Mouse (Mus musculus): ENCODE measurements around the gene Hpse.
A peak's percentile ranks its signal among the peaks of the same experiment; 100 is the strongest.

Hpse gene

DNA sequence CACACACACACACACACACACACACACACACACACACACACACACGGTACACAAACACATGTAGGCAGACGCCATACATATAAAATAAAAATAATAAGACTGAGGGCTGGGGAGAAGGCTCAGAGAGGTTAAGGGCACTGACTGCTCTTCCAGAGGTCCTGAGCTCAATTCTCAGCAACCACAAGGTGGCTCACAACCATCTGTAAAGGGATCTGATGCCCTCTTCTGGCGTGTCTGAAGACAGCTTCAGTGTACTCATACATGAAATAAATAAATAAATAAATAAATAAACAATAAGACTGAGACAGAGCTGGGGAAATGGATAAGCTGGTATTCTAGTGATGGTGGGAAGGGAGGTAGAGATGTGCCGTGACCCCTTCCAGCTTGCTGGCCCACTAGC, 33.9 kb downstream of the Hpse start:
- no peak for DNase-seq

- no peak for DNase-seq
Measured at GRCm38 (mm10) chr5:100680542-100680933, 39.0 kb downstream of the Hpse start.

GRCm38 (mm10) chr5:100679911-100680541, 39.5 kb downstream of the Hpse start:
- no peak for DNase-seq

DNA sequence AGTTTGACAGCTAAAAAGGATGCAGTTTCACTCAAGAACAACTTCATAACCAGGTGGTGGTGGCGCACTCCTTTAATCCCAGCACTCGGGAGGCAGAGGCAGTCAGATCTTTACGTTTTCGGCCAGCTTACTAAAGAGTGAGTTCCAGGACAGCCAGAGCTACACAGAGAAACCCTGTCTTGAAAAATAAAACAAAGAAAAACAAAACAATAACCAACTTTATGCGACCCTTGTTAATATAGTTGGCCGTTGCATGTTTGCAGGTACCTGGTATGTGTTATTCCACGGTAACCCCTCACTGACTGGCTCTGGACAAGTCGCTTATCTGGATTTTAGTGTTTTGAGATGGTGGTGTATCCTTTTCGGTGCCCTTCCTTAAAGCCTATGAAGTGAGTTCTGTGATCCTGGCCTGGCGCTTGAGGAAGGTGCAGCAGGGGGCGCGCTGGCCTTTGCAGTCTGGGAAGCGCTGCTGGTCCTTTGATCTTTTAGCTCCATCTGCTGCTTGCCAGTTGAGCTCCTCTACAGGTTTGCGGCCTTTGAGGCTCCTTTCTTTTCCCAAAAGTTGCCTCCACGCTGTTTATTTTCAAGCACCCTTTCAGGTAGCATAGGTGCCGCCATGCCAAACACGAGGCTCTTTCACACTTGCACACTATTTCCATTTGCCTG, 44.7 kb downstream of the Hpse start, which contains the start of gene Coq2:
Coq2 (minus strand) TSS at position 430 of the 666 bp plus-strand sequence.
- peak; percentile 73 for DNase-seq

DNA sequence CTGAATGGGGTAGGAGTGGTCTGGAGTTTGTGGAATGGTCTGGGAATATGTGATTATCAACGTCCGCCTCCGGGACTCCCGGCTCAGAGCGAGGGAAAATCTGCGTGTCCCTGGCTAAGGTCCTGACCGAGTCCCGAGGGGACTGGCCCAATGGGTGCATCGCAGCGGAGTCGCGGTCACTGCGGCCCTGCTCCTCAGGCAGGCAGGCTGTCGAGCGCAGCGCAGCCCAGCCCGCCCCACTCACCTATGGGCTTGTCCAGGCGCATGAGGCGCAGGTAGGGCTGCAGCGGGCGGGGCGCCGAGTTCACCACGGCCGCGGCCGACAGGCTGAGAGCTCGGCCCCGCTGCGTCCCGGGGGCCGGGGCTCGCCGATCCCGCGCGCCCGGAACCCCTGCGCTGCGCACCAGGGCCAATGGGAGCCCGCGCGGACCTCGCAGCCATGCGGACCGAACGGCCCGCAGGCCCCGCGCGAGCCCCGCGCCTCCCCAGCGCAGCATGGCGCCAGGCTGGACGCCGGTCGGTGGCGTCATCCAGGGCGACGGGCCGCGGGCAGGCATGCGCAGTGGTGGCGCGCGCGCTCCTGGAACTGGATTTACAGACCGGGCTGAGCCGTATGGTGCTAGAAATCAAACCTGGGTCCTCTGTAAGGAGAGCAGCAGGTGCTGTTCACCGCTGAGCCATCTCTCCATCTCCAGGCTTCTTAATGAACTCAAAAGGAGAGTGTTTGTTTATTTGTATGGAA, 45.6 kb downstream of the Hpse start:
- DNase-seq, result peak; percentile 88

DNA sequence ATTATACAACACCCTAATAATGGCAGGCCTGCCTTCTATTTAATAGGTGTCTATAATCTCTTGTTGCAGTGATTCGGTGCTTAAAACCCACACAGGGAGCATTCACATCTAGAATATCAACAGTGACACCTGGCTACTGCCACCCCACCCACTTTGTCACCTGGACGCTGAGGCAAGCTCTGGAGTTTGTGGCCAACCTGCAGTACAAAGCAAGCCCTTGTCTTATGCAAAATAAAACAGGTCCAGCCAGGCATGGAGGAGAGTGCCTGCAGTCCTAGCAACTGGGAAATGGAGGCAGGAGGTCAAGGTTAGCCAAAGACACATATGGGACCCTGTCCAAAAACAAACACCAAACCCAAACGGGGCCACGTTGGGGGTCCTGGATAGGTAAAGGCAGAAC, 47.1 kb downstream of the Hpse start:
- DNase-seq, result no peak

DNA sequence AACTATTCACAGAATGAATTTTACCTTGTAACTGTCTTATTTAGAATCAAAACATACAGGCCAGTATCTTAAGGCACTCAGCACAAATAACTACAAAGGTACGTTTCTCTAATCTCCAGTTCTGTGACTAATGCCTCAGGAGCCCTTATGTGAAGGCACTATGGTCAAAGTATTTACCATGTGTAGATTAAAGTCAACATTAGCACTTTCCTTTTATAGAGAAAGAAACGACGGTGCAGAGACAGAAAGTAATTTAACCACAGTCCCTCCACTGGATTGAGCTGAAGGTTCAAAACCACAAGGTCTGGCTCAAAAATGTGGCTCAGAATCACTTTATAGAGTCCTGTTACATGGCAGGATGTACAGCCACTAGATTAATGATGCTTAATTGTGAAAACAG, 47.6 kb downstream of the Hpse start:
- DNase-seq, result no peak

- DNase-seq, result peak; percentile 48
Measured at GRCm38 (mm10) chr5:100671398-100671797, 48.1 kb downstream of the Hpse start.

GRCm38 (mm10) chr5:100666965-100667364, 52.6 kb downstream of the Hpse start:
- DNase-seq, result peak; percentile 28

- no peak for DNase-seq
Measured at GRCm38 (mm10) chr5:100663854-100664253, 55.7 kb downstream of the Hpse start.

GRCm38 (mm10) chr5:100663011-100663410, 56.5 kb downstream of the Hpse start:
- DNase-seq, result no peak

DNA sequence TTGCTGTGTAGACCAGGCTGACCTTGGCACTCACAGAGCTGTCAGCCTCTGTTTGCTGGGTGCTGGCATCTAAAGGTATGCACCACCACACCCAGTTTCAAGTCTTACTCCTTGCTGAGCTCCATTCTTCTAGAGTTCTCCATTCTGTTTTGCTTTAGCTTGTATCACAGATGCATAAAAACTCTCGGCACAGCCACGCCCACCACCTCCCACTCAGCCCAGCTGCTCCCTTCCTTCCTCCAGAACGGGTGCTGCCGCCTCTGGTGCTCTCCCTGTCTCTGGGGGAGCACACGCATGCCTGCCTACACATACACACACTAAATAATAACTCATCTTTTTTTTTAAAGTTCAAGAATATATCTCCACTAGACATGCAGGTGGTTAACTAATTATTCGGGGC, 61.1 kb downstream of the Hpse start:
- peak; percentile 49 for DNase-seq

GRCm38 (mm10) chr5:100656352-100656751, 63.2 kb downstream of the Hpse start:
- no peak for DNase-seq

DNA sequence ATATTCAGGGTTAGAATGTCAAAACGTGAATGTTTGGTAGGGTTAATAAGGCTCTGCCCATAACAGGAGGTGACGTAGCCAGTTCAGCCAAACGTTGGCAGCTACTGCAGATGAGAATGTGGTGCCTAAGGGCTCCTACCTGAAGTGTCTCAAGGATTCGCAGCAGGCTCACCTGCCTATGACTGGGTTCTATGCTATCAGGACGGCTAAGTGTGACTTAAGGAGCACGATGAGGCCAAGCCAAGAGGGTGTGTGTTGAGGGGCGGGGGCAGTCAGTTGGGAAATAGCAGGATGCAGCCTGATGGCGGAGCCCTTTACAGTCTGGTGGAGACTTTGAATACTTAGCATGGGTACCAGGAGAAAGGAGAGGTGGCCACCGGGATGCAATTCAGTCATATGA, 67.2 kb downstream of the Hpse start:
- no peak for DNase-seq

DNA sequence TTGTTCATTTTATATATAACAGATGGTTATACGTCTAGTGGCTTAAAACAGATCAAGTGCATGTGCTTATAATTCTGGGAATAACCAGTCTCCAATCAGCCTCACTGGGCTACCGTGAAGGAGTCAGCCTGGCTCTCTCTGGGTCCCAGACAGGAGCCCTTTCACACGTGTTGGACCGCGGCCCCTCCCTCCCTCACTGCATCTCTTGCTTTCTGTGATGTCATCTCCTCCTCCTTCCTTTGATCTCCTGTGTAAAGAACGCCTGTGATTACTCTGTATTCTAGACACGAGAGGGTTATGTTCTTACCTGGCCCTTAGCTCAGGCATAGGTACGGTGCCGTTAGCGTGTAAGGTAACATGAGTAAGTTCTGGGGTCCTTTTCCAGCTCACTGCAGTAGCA, 68.0 kb downstream of the Hpse start:
- DNase-seq, result no peak

DNA sequence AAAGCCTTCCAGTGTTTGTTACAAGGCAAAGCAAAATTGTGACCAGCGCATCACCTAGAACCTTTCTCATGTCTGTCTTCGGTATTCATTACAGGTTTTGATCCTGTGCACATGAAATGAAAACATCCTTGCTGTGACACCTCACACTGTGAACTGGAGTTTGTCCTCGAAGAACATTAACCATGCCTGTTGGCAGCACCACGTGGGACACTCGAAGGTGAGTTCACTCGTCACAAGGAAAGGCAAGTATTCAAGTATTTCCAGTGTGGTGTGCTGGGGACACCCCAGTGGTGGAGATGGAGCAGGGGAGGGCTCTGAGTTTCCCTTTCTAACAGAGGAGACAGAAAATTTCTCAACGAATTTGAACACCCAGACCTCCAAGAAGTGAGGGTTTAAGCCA, 68.5 kb downstream of the Hpse start:
- no peak for DNase-seq

DNA sequence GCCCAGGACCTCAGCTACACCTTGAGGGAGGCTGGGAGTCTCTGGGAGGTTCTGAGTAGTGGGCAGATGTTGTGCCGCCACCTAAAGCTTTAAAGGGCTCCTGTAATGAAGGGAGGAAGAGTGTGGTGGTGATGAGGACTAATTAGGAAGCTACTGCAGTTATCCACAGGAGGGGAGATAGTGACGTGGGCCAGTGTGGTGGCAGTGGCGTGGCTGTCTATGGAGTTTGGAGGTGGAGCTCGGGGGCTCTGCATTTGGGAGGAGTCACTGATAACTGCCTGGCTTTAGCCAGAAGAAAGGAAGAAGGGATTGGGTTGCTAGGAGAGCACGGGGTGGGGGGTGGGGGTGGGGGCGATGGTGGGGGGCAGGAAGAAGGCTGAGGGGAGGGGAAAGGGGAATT, 71.0 kb downstream of the Hpse start:
- no peak for DNase-seq

DNA sequence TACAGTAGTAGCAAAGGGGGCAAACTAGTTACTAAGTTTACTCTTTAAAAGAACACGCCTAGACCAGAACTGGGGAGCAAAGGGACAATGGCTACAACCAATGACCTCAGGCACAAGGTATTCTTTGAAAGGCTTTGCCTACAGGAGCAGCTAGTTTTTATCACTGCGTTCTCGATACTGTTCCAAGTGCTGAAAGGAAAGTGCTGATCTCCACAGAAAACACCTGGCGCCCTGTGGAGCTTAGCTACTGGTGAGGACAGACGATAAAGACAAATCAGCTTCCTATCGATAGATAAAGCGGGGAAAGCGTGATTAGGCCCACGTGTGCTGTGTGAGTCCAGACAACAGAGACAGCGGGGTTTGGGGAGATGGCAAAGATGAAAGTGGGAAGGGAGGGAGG, 71.5 kb downstream of the Hpse start:
- DNase-seq, result no peak

GRCm38 (mm10) chr5:100646558-100646957, 73.0 kb downstream of the Hpse start:
- no peak for DNase-seq

DNA sequence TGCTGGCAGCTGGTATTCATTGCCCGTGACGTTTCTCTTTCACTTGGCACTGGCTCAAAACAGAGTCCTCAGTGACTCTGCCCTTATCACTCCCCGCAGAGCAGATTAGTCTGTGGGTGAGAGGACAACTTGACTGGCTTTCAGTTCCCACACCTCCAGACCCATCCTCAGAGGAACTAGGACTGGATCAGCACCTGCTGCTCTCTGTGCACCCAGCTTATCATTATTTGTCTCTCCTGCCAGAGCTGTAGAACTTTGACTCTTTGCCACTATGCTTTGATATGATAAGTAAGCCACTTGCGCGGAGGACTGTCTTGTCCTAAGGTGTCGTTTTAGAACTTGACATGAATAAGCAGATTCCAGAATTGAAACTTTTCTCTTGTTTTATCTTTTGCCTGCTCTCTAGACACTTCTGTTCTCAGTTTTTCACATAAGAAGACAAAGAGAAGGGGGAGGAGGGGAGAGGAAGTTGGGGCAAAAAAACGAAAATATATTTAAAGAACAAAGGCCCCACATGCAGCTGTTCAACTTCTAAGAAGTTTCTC, 75.5 kb downstream of the Hpse start:
- DNase-seq, result no peak

DNA sequence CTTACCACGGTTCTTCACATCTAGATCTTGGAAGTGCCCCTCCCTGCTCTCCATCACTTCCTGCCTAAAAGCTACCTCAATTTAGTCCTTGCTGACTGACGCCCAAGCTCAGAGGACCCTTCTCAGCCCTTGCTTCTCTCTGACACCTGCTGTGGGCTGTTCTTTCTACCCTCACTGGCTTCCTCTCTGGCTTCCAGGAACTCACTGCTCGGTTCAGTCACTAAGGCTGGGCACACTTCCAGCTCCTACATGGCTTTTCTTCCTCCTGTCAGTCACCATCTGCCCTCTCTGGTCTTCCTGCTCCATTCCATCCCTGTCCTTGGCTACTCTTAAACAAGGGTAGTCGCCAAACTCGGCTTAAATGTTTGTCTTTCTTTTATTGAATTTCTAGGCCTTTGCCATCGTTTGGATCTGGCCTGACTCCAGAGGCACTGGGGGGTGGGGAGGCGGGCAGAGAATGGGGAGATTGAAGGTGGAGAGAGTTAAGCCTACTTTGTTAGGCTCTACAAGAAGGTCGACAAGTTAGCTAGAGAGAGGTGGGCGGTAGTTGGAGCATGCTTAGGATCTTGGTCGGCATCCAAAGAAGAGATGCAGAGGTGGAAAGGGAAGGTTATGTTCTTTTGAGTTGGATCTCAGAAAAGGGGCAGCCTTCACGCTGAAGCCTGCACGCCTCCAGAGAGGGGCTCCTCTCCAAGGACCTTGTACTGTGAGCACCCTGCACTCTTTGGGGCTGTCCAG, 76.1 kb downstream of the Hpse start:
- DNase-seq, result peak; percentile 45

DNA sequence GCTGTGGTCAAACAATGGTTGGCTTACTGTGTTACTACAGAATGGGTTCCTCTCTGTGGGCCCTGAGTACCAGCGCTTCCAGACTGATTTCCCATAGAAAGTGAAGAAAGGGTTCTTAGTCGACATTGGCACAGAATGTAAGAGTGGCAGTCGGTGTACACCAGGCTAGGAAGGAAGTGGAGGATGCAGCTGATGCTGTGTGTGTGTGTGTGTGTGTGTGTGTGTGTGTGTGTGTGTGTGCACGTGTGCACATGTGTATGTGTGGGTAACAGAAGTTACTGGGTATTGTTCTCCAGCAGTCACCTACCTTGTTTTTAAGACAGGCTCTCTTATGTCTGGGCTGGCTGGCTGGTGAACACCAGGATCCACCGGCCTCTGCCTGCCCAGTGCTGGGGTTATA, 77.2 kb downstream of the Hpse start:
- no peak for DNase-seq

DNA sequence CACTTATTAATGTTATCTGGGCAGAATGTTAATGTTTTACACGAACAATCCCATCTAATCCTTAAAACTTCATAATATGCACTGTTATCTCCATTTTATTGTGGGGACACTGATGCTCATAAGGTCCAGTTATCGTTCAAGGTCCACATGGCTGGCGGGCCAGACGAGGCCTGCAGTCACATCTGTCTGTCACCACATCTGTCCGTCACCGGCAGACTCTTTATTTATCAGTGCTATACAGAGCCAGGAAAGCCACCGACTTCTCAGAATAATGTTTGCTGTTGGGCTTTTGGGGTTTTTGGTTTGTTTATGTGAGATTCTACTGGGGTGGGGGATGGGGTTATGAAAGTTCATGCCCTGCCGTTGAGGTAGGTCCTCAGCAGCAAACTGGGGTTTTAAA, 81.0 kb downstream of the Hpse start:
- DNase-seq, result no peak

Measured in right cerebral cortex, adult 18-20 months (tissue).